Mouse (Mus musculus) hindbrain, embryonic 15.5 days (tissue): ENCODE data around the gene Fam214a. TPM values are rescaled to one million over a fixed set of nuclear protein-coding genes. Genes with fewer than 3 reads are reported as not detected.
A peak's percentile ranks its signal among the peaks of the same experiment; 100 is the strongest.

Experiments
- ATAC-seq: fragments of 200-750 bp; cut with Nextera tagmentation; 2 replicates; pipeline ENCODE4 v1.8.0; 2017; ENCODE audit warnings: low read depth, moderate number of reproducible peaks, moderate TSS enrichment; ENCODE audit not compliant: low FRiP score
- H3K27ac ChIP-seq: fragments of 300-500 bp; sonication (generic); replicated peaks from 2 replicates; pipeline ENCODE4 v1.5.1; 2015; ENCODE audit warnings: mild to moderate bottlenecking, inconsistent platforms
- H3K27me3 ChIP-seq: fragments of 300-500 bp; sonication (generic); 2 replicates; pipeline ENCODE4 v1.6.1; 2015; ENCODE audit warnings: control low read depth, inconsistent platforms
- H3K36me3 ChIP-seq: fragments of 300-500 bp; sonication (generic); 2 replicates; pipeline ENCODE4 v1.6.1; 2015; ENCODE audit warnings: control low read depth, inconsistent platforms
- H3K4me1 ChIP-seq: fragments of 300-500 bp; sonication (generic); replicated peaks from 2 replicates; pipeline ENCODE4 v1.6.1; 2015; ENCODE audit warnings: control low read depth, inconsistent platforms
- H3K4me2 ChIP-seq: fragments of 300-500 bp; sonication (generic); 2 replicates; pipeline ENCODE4 v1.6.1; 2015; ENCODE audit warnings: moderate library complexity, mild to moderate bottlenecking, inconsistent platforms
- H3K4me3 ChIP-seq: fragments of 300-500 bp; sonication (generic); 2 replicates; pipeline ENCODE4 v1.5.1; 2015; ENCODE audit warnings: mild to moderate bottlenecking, inconsistent platforms
- H3K9ac ChIP-seq: fragments of 300-500 bp; sonication (generic); 2 replicates; pipeline ENCODE4 v1.6.1; 2015; ENCODE audit warnings: inconsistent platforms
- H3K9me3 ChIP-seq: fragments of 300-500 bp; sonication (generic); 2 replicates; pipeline ENCODE4 v1.6.1; 2016; ENCODE audit warnings: control low read depth, inconsistent platforms
- WGBS: fragments of 180-500 bp; shearing (Covaris S2); methylation state at CpG from one replicate; pipeline ENCODE4 v1.1.7; 2015; 5-methylcytosine and 5-hydroxymethylcytosine counted together
- polyA plus RNA-seq: library from polyadenylated mRNA; unstranded; fragments of >200 nt; fragmentation: Nextera tagmentation; extraction: Ambion mirVana; gene quantifications from 2 replicates; pipeline ENCODE4 v1.2.1, GENCODE M21; 2015

Fam214a gene
- polyA plus RNA-seq, 1 experiment from 2014 or later: 23.6 TPM

GRCm38 (mm10) chr9:75071706-75072192, 119.1 kb downstream of the Fam214a start:
- no peaks in the 10 kb centered on the region for H3K27me3 ChIP-seq
- H3K4me1 ChIP-seq: peaks cover 28% of the 10 kb centered on the region
- under 1% methylated on average over 29 of the region's 29 CpGs for WGBS
- ATAC-seq: no peak; the same call in 1 of the 2 replicates
- peak overlapping the region; percentile 65 for H3K4me2 ChIP-seq
- peak overlapping the region; percentile 91 for H3K9ac ChIP-seq
- peak overlapping the region; percentile 98 for H3K4me3 ChIP-seq
- H3K27ac ChIP-seq: peak overlapping the region; percentile 97
- no peaks in the 10 kb centered on the region for H3K36me3 ChIP-seq
- H3K9me3 ChIP-seq: no peaks in the 10 kb centered on the region

- WGBS: 10% methylated on average over 3 of the region's 3 CpGs
- Histone ChIP-seq H3K9ac (peak overlapping the region; percentile 91), H3K27ac (peak overlapping the region; percentile 97)
Measured at GRCm38 (mm10) chr9:75072361-75072760, 119.7 kb downstream of the Fam214a start.

GRCm38 (mm10) chr9:75077191-75077590, 124.5 kb downstream of the Fam214a start:
- Histone ChIP-seq H3K9me3 (no peaks in the 10 kb centered on the region), H3K27me3 (no peaks in the 10 kb centered on the region), H3K36me3 (no peaks in the 10 kb centered on the region), H3K4me3 (no peak overlapping the region), H3K9ac (no peak overlapping the region), H3K4me2 (no peak overlapping the region), H3K27ac (no peak overlapping the region), H3K4me1 (peaks cover 25% of the 10 kb centered on the region)
- ATAC-seq: no peak

More at GRCm38 (mm10) chr9:75072361-75072760, 119.7 kb downstream of the Fam214a start:
- H3K9me3 ChIP-seq: no peaks in the 10 kb centered on the region
- H3K27me3 ChIP-seq: no peaks in the 10 kb centered on the region
- peak overlapping the region; percentile 98 for H3K4me3 ChIP-seq
- H3K36me3 ChIP-seq: no peaks in the 10 kb centered on the region
- no peak for ATAC-seq
- peaks cover 28% of the 10 kb centered on the region for H3K4me1 ChIP-seq
- H3K4me2 ChIP-seq: peak overlapping the region; percentile 65

Other genes starting within 250 kb of the Fam214a start
- gene Onecut1, start 91.0 kb upstream of the Fam214a start, polyA plus RNA-seq: 4.2 and 6.2 TPM in 2 replicates
- gene Arpp19, start 84.7 kb downstream of the Fam214a start, polyA plus RNA-seq: 197 and 204 TPM in 2 replicates
- 34.2 and 41.1 TPM in 2 replicates for gene Myo5a, start 118.1 kb downstream of the Fam214a start, polyA plus RNA-seq